Mouse (Mus musculus) stomach, embryonic 16.5 days (tissue): Measurements from ENCODE around the gene Nt5c3b. TPM values are rescaled to one million over a fixed set of nuclear protein-coding genes. Genes with fewer than 3 reads are reported as not detected.

Experiments
- ATAC-seq: fragments of 200-750 bp; cut with Nextera tagmentation; 2 replicates; pipeline ENCODE4 v1.8.0; 2017; ENCODE audit warnings: moderate number of reproducible peaks, moderate TSS enrichment; ENCODE audit not compliant: insufficient read depth, low FRiP score
- H3K27ac ChIP-seq: fragments of 300-500 bp; sonication (generic); 2 replicates; pipeline ENCODE4 v1.5.1; 2014; ENCODE audit warnings: low read length
- H3K27me3 ChIP-seq: fragments of 300-500 bp; sonication (generic); 2 replicates; pipeline ENCODE4 v1.6.1; 2014; ENCODE audit warnings: low read length, control low read depth, mixed read lengths; ENCODE audit not compliant: control insufficient read depth, insufficient read depth
- H3K36me3 ChIP-seq: fragments of 300-500 bp; sonication (generic); 2 replicates; pipeline ENCODE4 v1.6.1; 2014; ENCODE audit warnings: low read length; ENCODE audit not compliant: control insufficient read depth, insufficient read depth
- H3K4me1 ChIP-seq: fragments of 300-500 bp; sonication (generic); 2 replicates; pipeline ENCODE4 v1.6.1; 2014; ENCODE audit warnings: low read length, control low read depth, mixed read lengths; ENCODE audit not compliant: control insufficient read depth, insufficient read depth
- H3K4me2 ChIP-seq: fragments of 300-500 bp; sonication (generic); 2 replicates; pipeline ENCODE4 v1.6.1; 2014; ENCODE audit warnings: low read depth, low read length, mixed read lengths
- H3K4me3 ChIP-seq: fragments of 300-500 bp; sonication (generic); replicated peaks from 2 replicates; pipeline ENCODE4 v1.5.1; 2014; ENCODE audit warnings: mild to moderate bottlenecking, low read length
- H3K9ac ChIP-seq: fragments of 300-500 bp; sonication (generic); 2 replicates; pipeline ENCODE4 v1.6.1; 2014; ENCODE audit warnings: low read length
- H3K9me3 ChIP-seq: fragments of 300-500 bp; sonication (generic); replicated peaks from 2 replicates; pipeline ENCODE4 v1.6.1; 2016; ENCODE audit warnings: low read length, control low read depth; ENCODE audit not compliant: control insufficient read depth
- WGBS: fragments of 180-500 bp; shearing (Covaris S2); extraction: QIAGEN DNeasy Blood & Tissue Kit; methylation state at CpG from one replicate; pipeline ENCODE4 v1.1.7; 2014; 5-methylcytosine and 5-hydroxymethylcytosine counted together
- polyA plus RNA-seq: library from polyadenylated mRNA; unstranded; fragments of >200 nt; fragmentation: Nextera tagmentation; extraction: Ambion mirVana; gene quantifications from 2 replicates; pipeline ENCODE4 v1.2.1, GENCODE M21; 2015

Nt5c3b gene
- polyA plus RNA-seq, 1 experiment from 2014 or later = 99.1 TPM

DNA sequence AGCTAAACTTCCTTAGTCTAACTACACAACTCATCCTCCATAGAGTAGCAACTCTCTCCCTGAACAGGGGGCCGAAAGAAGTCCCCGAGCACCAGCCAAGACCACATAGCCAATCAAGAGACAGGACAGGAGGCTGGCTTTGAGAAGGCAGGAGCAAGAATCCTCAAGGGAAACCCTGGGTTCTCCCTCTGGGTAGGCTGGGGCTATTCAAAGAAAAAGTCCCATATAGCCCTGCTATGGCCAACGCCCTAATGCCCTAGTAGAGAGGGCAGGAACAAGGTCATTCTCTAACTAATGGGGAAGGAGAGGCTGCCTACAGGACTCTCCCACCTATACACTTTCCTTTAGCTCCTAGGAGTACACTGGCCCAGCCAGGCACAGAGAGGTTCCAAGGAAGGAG lies 56.6 kb downstream of the Nt5c3b start:
- H3K9me3 ChIP-seq = no peaks in the 10 kb centered on the region
- H3K9ac ChIP-seq = no peak overlapping the region
- H3K27me3 ChIP-seq = no peaks in the 10 kb centered on the region
- no peak overlapping the region for H3K4me3 ChIP-seq
- H3K4me2 ChIP-seq = no peak overlapping the region
- ATAC-seq = no peak
- WGBS = 91% methylated on average over 3 of the region's 3 CpGs
- peaks cover 42% of the 10 kb centered on the region for H3K4me1 ChIP-seq
- H3K36me3 ChIP-seq = peaks cover 31% of the 10 kb centered on the region
- H3K27ac ChIP-seq = no peak overlapping the region

DNA sequence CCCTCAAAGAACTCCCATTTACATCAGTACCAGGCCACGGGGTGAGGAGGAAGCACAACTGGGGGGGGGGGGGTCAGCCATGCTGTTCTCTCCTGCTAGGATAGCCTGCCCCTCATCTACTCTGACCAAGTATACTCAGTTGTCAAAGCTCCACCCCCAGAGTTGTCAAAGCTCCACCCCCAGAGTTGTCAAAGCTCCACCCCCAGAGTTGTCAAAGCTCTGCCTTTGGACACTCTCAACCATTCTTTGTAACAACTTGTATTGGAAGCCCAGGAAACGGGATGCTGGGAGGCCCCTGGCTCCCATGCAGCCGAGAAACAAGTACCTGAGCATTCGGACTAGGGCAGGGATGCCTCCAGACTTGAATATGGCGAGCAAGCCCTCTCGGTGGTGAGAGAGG lies 58.9 kb downstream of the Nt5c3b start:
- H3K27ac ChIP-seq = no peak overlapping the region
- no peaks in the 10 kb centered on the region for H3K9me3 ChIP-seq
- no peak overlapping the region for H3K4me3 ChIP-seq
- peaks cover 19% of the 10 kb centered on the region for H3K4me1 ChIP-seq
- WGBS = 83% methylated on average over 6 of the region's 6 CpGs
- H3K36me3 ChIP-seq = peaks cover 36% of the 10 kb centered on the region
- ATAC-seq = no peak
- H3K4me2 ChIP-seq = no peak overlapping the region
- no peak overlapping the region for H3K9ac ChIP-seq
- no peaks in the 10 kb centered on the region for H3K27me3 ChIP-seq

DNA sequence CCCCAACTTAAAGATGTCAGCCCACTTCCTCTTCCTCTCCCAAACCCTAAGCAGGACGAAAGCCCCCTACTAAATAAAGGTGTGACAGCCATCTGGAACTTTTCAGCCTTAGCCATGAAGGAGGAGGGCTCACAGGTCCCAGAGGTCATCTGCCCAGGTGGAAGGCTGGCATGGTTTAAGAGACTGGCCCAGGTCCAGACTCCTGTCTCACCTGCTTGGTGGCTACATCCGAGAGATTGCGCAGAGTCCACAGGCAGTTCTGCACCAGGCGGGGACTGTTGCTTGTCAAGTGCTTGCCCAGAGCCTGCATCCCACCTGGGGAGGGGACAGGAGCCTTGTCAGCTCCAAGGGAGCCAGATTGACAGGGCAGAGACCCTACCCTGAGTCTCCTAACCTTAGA lies 62.3 kb downstream of the Nt5c3b start:
- Histone ChIP-seq H3K4me1 (no peaks in the 10 kb centered on the region), H3K4me2 (no peak overlapping the region), H3K9ac (no peak overlapping the region), H3K36me3 (peaks cover 35% of the 10 kb centered on the region), H3K4me3 (no peak overlapping the region), H3K27ac (no peak overlapping the region), H3K9me3 (no peaks in the 10 kb centered on the region), H3K27me3 (no peaks in the 10 kb centered on the region)
- 84% methylated on average over 4 of the region's 4 CpGs for WGBS
- no peak for ATAC-seq

GRCm38 (mm10) chr11:100378446-100378845 lies 63.2 kb downstream of the Nt5c3b start:
- 91% methylated on average over 5 of the region's 5 CpGs for WGBS
- H3K27ac ChIP-seq = no peak overlapping the region

DNA sequence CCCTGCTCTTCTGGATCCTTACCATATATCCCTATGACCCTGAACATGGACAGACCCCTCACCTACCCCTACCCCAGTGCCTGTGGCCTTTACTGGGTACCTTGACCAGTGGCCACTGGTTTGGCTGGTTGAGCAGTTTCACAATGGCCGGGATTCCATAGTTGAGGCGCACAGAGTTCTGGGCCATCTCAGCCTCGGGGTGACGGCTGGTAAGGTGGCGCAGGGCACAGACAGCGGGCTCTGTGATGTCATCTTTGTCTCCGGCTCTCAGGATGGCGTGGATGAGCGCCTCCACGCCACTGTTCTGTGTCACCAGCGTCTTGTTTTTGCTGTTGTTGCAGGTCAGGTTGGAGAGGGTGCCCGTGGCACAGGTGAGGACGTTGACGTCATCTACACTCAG lies 63.6 kb downstream of the Nt5c3b start:
- ATAC-seq = no peak
- H3K9ac ChIP-seq = no peak overlapping the region
- H3K9me3 ChIP-seq = no peaks in the 10 kb centered on the region
- H3K27me3 ChIP-seq = no peaks in the 10 kb centered on the region
- no peaks in the 10 kb centered on the region for H3K4me1 ChIP-seq
- no peak overlapping the region for H3K4me3 ChIP-seq
- peaks cover 39% of the 10 kb centered on the region for H3K36me3 ChIP-seq
- WGBS = 95% methylated on average over 14 of the region's 14 CpGs
- no peak overlapping the region for H3K27ac ChIP-seq
- no peak overlapping the region for H3K4me2 ChIP-seq

More at GRCm38 (mm10) chr11:100378446-100378845, 63.2 kb downstream of the Nt5c3b start:
- Histone ChIP-seq H3K4me3 (no peak overlapping the region), H3K36me3 (peaks cover 40% of the 10 kb centered on the region), H3K4me2 (no peak overlapping the region), H3K9ac (no peak overlapping the region), H3K9me3 (no peaks in the 10 kb centered on the region), H3K27me3 (no peaks in the 10 kb centered on the region), H3K4me1 (no peaks in the 10 kb centered on the region)
- no peak for ATAC-seq

GRCm38 (mm10) chr11:100376746-100377389 lies 64.7 kb downstream of the Nt5c3b start:
- Histone ChIP-seq H3K27ac (no peak overlapping the region), H3K9ac (no peak overlapping the region), H3K4me3 (no peak overlapping the region), H3K4me1 (no peaks in the 10 kb centered on the region), H3K9me3 (no peaks in the 10 kb centered on the region), H3K4me2 (no peak overlapping the region), H3K36me3 (peaks cover 38% of the 10 kb centered on the region), H3K27me3 (no peaks in the 10 kb centered on the region)
- ATAC-seq = no peak
- 91% methylated on average over 21 of the region's 21 CpGs for WGBS

DNA sequence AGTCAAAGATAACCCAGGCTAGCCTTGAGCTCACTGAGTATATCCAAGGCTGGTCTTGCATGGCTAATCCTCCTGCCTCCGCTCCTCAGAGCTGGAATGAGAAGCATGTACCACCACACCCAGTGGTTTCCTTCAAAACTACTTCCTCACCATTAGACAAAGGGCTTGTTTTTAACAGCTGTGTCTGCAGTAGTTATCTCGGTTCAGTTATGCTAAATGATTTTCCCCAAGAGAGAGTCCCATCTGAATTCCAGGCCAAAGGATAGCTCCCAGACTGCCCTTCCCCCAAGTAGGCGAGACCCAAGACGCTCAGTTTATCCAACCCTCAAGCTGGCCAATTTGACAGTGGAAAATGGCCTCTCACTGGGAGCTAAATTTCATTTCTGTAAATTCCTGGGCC lies 65.6 kb downstream of the Nt5c3b start:
- ATAC-seq = no peak

GRCm38 (mm10) chr11:100375127-100375526 lies 66.5 kb downstream of the Nt5c3b start:
- no peaks in the 10 kb centered on the region for H3K4me1 ChIP-seq
- H3K4me3 ChIP-seq = no peak overlapping the region
- H3K27ac ChIP-seq = no peak overlapping the region
- no peak for ATAC-seq
- WGBS = 89% methylated on average over 9 of the region's 9 CpGs
- H3K4me2 ChIP-seq = no peak overlapping the region
- H3K9me3 ChIP-seq = no peaks in the 10 kb centered on the region
- H3K36me3 ChIP-seq = peaks cover 30% of the 10 kb centered on the region
- no peak overlapping the region for H3K9ac ChIP-seq
- H3K27me3 ChIP-seq = no peaks in the 10 kb centered on the region

More for the DNA sequence above, 65.6 kb downstream of the Nt5c3b start:
- Histone ChIP-seq H3K36me3 (peaks cover 35% of the 10 kb centered on the region), H3K9me3 (no peaks in the 10 kb centered on the region), H3K4me3 (no peak overlapping the region), H3K4me1 (no peaks in the 10 kb centered on the region), H3K27me3 (no peaks in the 10 kb centered on the region), H3K4me2 (no peak overlapping the region), H3K27ac (no peak overlapping the region), H3K9ac (no peak overlapping the region)
- 73% methylated on average over 4 of the region's 4 CpGs for WGBS
